Mouse (Mus musculus): ENCODE measurements around the gene Aim2.

The Aim2 gene

DNA sequence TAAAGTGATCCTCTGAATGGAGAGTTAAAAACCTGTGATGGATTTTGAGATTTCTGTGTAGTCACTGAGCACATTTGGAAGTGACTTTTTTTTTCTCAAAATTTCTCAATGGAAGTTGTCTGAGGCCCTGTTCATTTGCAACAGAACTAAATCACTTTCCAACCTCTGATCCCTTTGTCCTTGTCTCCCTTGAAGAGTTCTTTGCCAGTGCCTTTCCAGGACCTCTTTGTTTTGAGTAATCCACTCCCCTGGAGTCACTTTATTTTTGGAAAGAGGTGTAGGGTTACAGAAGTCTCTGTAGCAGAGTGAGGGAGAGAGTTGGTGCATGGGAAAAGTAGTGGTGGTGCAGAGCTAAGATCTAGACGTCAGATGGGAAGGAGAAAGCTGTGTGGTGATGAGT is 2.2 kb upstream of the Aim2 start:
- no peak for DNase-seq

DNA sequence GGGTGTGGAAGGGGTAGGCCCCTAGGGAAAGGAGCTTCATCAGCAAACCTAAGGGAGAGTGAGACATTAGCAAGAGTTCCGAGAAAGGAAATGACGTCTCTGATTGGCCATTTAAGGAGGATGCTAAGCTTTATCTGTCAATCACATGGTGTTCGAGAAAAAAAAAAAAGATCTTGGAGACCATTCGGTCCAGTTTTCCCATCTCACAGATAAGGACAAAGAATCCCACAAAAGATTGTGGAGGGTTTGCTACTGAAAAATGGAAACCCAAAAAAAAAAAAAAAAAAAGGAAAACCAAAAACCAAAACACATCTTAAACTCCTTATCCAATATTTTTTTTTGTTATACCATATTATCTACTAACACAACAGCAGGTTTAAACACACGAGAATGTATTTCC is 1.5 kb upstream of the Aim2 start:
- DNase-seq: no peak

DNA sequence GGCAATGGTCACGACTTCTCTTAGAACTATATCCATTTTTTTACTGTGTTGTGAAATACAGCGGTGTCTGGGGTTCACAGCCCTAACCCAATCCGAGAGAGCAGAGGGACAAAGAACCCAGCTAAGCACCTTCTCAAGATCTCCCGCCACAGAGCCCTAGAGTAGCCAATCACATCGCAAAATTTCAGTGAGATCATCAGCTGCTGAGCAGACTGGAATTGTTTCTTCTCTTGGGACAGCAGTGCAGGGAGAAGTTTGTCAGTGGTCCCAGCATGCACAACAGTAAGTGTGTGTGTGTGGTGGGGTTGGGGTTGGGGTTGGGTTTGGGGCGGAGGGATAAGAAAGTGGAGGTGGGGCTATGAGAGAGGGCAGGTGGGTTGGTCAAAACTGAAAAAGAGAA is 733 bp upstream of the Aim2 start:
- DNase-seq: no peak

DNA sequence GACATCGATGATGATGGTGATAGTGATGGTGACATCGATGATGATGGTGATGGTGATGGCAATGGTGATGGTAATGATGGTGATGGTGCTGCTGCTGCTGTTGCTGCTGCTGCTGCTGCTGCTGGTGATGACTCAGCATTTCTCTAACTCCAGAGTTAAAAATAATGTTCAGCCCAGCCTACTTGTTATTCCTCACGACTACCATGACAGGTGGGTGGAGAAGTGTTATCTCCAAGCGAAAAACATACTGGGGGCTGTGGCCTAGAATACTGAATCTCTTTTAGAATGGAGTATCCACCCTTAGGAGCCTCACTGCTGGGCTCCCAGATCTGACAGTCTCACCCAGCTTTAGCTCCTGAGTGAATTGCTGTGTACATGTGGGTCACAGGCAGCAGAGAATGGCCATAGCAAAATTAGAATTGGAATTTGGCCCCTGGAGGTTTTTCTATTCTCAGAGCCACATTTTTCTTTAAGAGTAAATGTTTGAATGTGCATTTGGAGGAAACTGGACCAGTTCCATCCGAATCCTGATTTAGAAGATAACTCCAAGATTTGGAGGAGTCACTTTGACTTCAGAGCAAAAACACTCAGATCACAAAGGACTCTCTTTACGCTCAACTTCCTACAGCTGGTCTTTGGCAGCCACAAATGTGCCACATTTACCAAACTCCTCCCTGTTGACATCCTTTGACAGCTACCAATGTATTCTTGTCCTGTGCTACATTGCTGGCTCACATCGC is 4.6 kb downstream of the Aim2 start:
- no peak for DNase-seq

- no peak for DNase-seq
These were observed 6.0 kb downstream of the Aim2 start for GRCm38 (mm10) chr1:173356699-173357098.

DNA sequence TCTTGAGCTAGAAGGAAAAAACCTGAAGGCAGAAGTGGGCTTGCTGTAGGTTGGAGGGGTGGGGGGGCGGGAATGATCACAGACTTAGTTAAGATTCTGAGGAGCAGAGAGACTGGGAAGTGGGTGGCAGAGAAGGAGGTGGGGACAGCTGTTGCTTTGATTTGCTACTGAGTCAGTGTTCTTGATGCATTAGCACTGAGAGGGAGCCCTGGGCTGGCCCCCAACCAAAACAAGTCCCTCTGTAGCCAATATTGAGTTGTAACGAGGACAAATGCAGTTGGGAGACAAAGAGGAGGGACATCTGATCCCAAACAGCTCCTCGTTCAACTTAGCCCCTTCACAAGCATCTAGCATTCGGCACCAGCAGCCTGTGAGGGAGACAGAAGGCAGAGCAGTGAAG is 7.1 kb downstream of the Aim2 start:
- DNase-seq: no peak

GRCm38 (mm10) chr1:173359590-173360290 is 9.1 kb downstream of the Aim2 start:
- DNase-seq: peak; percentile 80 to 84

DNA sequence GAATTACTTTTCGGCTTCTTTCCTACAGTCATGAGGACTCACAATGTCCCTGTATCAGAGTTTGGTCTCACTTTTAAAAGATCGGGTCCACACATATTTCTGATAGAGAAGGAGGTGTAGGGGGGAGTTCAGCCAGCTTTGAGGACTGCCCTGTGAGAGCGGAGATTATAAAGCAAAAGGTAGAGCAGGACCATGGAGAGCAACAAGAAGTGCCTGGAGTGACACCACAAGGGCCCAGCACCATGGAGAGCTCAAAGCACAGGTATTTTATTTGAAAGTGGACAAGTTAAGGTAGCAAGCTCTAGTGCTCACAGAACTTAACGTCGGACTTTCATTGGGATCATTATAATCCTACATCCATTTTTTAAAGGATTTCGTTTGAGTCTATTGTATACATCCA is 11.0 kb downstream of the Aim2 start:
- DNase-seq: no peak

- peak in 1 of 2 experiments; percentile 16 for DNase-seq
These were observed 12.8 kb downstream of the Aim2 start for GRCm38 (mm10) chr1:173363436-173363835.

GRCm38 (mm10) chr1:173364125-173364800 is 13.6 kb downstream of the Aim2 start:
- peak; percentile 85 to 88 for DNase-seq

GRCm38 (mm10) chr1:173365970-173366409 is 15.3 kb downstream of the Aim2 start:
- DNase-seq: peak; percentile 83 to 88

DNA sequence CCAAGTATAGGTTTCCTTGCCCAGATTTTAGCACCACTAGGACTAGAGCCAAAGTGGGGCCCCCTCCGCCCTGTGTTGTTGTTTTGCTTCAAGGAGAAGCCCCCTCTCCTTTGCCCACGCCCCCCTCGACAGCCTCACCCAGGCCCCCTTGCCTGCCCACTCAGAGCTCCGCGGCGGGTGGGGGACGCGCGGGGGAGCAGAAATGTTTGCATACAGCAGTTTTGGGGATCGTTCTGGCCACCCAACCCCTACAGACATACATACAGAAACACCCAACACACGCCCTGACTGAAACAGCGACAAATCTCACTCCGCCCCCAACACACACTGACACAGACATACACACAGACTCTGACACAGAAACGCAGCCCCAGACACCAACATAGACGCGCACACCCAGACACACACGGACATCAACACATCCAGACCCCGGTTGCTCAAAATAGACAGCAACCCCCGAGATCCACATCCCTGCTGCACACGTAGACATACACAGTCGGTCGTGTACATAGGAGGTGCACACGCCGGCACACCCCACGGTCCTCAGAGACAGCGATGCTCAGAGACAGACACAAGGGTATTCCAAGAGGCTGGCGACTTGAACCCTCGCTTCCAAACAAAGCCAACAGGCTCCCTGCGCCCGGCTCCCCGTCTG is 16.1 kb downstream of the Aim2 start:
- peak; percentile 42 to 62 for DNase-seq

- DNase-seq: peak; percentile 89 to 90
These were observed 16.8 kb downstream of the Aim2 start, which contains the start of gene Cadm3 for GRCm38 (mm10) chr1:173367356-173368046. Cadm3 (minus strand) TSS chr1:173367695.

DNA sequence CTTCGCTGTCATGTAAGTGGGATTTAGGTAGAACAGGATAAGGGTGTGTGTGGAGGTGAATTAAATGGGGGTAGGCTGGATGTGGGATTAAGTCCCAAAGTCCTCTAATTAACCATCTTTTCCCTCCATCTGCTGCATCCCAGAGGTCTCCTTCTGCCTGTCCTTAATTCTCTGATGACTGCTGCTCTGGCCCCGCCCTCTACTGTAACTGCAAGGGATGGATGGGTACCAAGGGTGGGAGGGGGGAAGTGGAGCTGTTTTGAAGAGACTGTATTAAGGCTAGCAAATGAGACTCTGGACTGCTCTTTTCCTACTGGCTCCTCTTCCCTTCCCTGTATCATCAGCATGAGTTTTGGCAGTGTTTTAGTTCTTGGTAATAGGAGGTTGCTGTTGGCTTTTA is 18.9 kb downstream of the Aim2 start:
- DNase-seq: peak in 1 of 2 experiments; percentile 57

- DNase-seq: peak in 1 of 2 experiments; percentile 12
These were observed 19.8 kb downstream of the Aim2 start for GRCm38 (mm10) chr1:173370456-173370855.

DNA sequence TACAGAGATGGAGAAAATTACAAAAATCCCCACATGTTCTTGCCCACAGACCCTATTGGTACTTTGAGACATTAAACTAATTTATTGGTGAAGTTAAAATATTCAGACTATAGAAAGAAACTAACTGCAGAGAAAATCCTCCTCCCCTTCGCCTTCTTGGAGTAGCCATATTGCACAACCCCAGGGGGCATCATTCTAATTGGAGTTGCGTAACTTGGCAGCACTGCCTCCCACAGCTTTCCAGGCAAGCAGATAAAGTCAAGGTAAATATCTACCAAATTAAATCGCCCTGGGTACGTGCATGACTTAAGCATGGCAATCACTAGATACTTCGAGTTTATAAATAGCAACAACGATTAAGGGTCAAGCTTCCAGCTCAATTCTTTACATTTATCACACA is 20.9 kb downstream of the Aim2 start:
- DNase-seq: peak; percentile 86 to 89

- DNase-seq: no peak
These were observed 23.3 kb downstream of the Aim2 start for GRCm38 (mm10) chr1:173374020-173374419.

GRCm38 (mm10) chr1:173377380-173378112 is 26.9 kb downstream of the Aim2 start:
- DNase-seq: peak; percentile 89 to 91

DNA sequence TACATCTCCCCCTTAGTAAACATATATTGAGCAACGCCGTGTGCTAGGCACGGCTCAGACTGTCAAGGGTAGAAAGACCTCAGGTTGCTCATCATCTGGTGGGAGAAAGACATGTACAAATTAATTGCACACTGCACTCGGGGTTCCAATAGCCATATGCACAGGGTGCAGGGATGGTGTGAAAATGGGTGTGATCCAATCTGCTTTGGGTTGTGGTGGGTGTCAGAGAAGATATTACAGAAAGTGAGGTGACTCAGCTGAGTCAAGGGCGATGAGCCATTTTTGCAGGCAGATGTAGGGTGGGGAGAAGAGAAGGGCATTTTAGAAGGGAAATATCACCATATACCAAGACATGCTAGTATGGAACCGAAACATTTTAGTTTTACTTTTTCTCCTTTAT is 30.8 kb downstream of the Aim2 start:
- no peak for DNase-seq

GRCm38 (mm10) chr1:173389431-173389830 is 38.8 kb downstream of the Aim2 start:
- no peak for DNase-seq

GRCm38 (mm10) chr1:173389901-173390401 is 39.3 kb downstream of the Aim2 start:
- DNase-seq: peak; percentile 96 to 99
